Mouse (Mus musculus): ENCODE data around the gene Tigd3. TPM values are rescaled to one million over a fixed set of nuclear protein-coding genes. Genes with fewer than 3 reads are reported as not detected.

The Tigd3 gene
- polyA plus RNA-seq, 1 experiment from 2014 or later, result 1.5 TPM

- H3K36me3 ChIP-seq, result peaks cover 58% of the 10 kb centered on the region
- H3K4me2 ChIP-seq, result peak overlapping the region; percentile 42; the same call in 1 of the 2 replicates
- peaks cover 60% of the 10 kb centered on the region for H3K4me1 ChIP-seq (replicated peaks)
- peak overlapping the region; percentile 61 for H3K9ac ChIP-seq
- H3K27ac ChIP-seq (ENCODE audit: poor library complexity, severe bottlenecking), result peak overlapping the region; percentile 82
- no peak overlapping the region for H3K4me3 ChIP-seq
- H3K27me3 ChIP-seq (replicated peaks), result no peaks in the 10 kb centered on the region
- no peaks in the 10 kb centered on the region for H3K9me3 ChIP-seq (replicated peaks)
- 53% methylated on average over 12 of the region's 12 CpGs for WGBS
- ATAC-seq (ENCODE audit: insufficient number of reproducible peaks, low FRiP score), result no peak
Observed at GRCm38 (mm10) chr19:5852035-5852722, 41.8 kb downstream of the Tigd3 start.

- H3K4me3 ChIP-seq, result no peak overlapping the region
- peaks cover 66% of the 10 kb centered on the region for H3K4me1 ChIP-seq (replicated peaks)
- no peaks in the 10 kb centered on the region for H3K27me3 ChIP-seq (replicated peaks)
- ATAC-seq (ENCODE audit: insufficient number of reproducible peaks, low FRiP score), result no peak
- H3K36me3 ChIP-seq, result peaks cover 52% of the 10 kb centered on the region
- peak overlapping the region; percentile 61 for H3K9ac ChIP-seq
- WGBS, result 43% methylated on average over 5 of the region's 5 CpGs
- peak overlapping the region; percentile 82 for H3K27ac ChIP-seq (ENCODE audit: poor library complexity, severe bottlenecking)
- peak overlapping the region; percentile 42 for H3K4me2 ChIP-seq
- no peaks in the 10 kb centered on the region for H3K9me3 ChIP-seq (replicated peaks)
Observed at GRCm38 (mm10) chr19:5851481-5851971, 42.4 kb downstream of the Tigd3 start.

GRCm38 (mm10) chr19:5850860-5851259 lies 43.1 kb downstream of the Tigd3 start:
- Histone ChIP-seq H3K9me3 (replicated peaks) (no peaks in the 10 kb centered on the region), H3K27ac (ENCODE audit: poor library complexity, severe bottlenecking) (no peak overlapping the region), H3K4me2 (no peak overlapping the region), H3K4me3 (no peak overlapping the region), H3K9ac (no peak overlapping the region), H3K27me3 (replicated peaks) (no peaks in the 10 kb centered on the region), H3K4me1 (replicated peaks) (peaks cover 71% of the 10 kb centered on the region), H3K36me3 (peaks cover 45% of the 10 kb centered on the region)
- WGBS, result 83% methylated on average over 3 of the region's 3 CpGs
- ATAC-seq (ENCODE audit: insufficient number of reproducible peaks, low FRiP score), result no peak

- Histone ChIP-seq H3K4me3 (no peak overlapping the region), H3K27ac (ENCODE audit: poor library complexity, severe bottlenecking) (peak overlapping the region; percentile 100), H3K9me3 (replicated peaks) (no peaks in the 10 kb centered on the region), H3K4me2 (peak overlapping the region; percentile 77), H3K9ac (peak overlapping the region; percentile 36; the same call in 1 of the 2 replicates), H3K4me1 (replicated peaks) (peaks cover 77% of the 10 kb centered on the region), H3K36me3 (peaks cover 36% of the 10 kb centered on the region), H3K27me3 (replicated peaks) (no peaks in the 10 kb centered on the region)
- WGBS, result 23% methylated on average over 11 of the region's 11 CpGs
- ATAC-seq (ENCODE audit: insufficient number of reproducible peaks, low FRiP score), result peak; percentile 34; the same call in 1 of the 2 replicates
Observed at GRCm38 (mm10) chr19:5849843-5850527, 44.0 kb downstream of the Tigd3 start.

- Histone ChIP-seq H3K4me3 (peak overlapping the region; percentile 15; the same call in 1 of the 2 replicates), H3K9ac (peak overlapping the region; percentile 76), H3K27ac (ENCODE audit: poor library complexity, severe bottlenecking) (peak overlapping the region; percentile 100), H3K9me3 (replicated peaks) (no peaks in the 10 kb centered on the region), H3K4me2 (peak overlapping the region; percentile 77), H3K27me3 (replicated peaks) (no peaks in the 10 kb centered on the region), H3K4me1 (replicated peaks) (peaks cover 86% of the 10 kb centered on the region), H3K36me3 (peaks cover 29% of the 10 kb centered on the region)
- no peak for ATAC-seq (ENCODE audit: insufficient number of reproducible peaks, low FRiP score)
- WGBS, result 34% methylated on average over 13 of the region's 13 CpGs
Observed at GRCm38 (mm10) chr19:5848826-5849672, 44.9 kb downstream of the Tigd3 start.

- Histone ChIP-seq H3K9ac (peak overlapping the region; percentile 76), H3K4me3 (peak overlapping the region; percentile 4; the same call in 1 of the 2 replicates), H3K27me3 (replicated peaks) (no peaks in the 10 kb centered on the region), H3K36me3 (peaks cover 24% of the 10 kb centered on the region), H3K9me3 (replicated peaks) (no peaks in the 10 kb centered on the region), H3K4me2 (peak overlapping the region; percentile 77), H3K4me1 (replicated peaks) (peaks cover 94% of the 10 kb centered on the region), H3K27ac (ENCODE audit: poor library complexity, severe bottlenecking) (peak overlapping the region; percentile 100)
- ATAC-seq (ENCODE audit: insufficient number of reproducible peaks, low FRiP score), result peak; percentile 33; the same call in 1 of the 2 replicates
- 39% methylated on average over 14 of the region's 14 CpGs for WGBS
Observed at GRCm38 (mm10) chr19:5848032-5848825, 45.7 kb downstream of the Tigd3 start.

- peak overlapping the region; percentile 40; the same call in 1 of the 2 replicates for H3K4me3 ChIP-seq
- ATAC-seq (ENCODE audit: insufficient number of reproducible peaks, low FRiP score), result no peak
- H3K36me3 ChIP-seq, result peaks cover 15% of the 10 kb centered on the region
- peak overlapping the region; percentile 76 for H3K9ac ChIP-seq
- H3K27me3 ChIP-seq (replicated peaks), result no peaks in the 10 kb centered on the region
- peak overlapping the region; percentile 100 for H3K27ac ChIP-seq (ENCODE audit: poor library complexity, severe bottlenecking)
- WGBS, result 65% methylated on average over 4 of the region's 4 CpGs
- peak overlapping the region; percentile 77 for H3K4me2 ChIP-seq
- H3K9me3 ChIP-seq (replicated peaks), result no peaks in the 10 kb centered on the region
- H3K4me1 ChIP-seq (replicated peaks), result peaks cover 94% of the 10 kb centered on the region
Observed at GRCm38 (mm10) chr19:5847306-5847796, 46.6 kb downstream of the Tigd3 start.

GRCm38 (mm10) chr19:5846557-5847305 lies 47.2 kb downstream of the Tigd3 start:
- Histone ChIP-seq H3K4me1 (replicated peaks) (peaks cover 92% of the 10 kb centered on the region), H3K27me3 (replicated peaks) (no peaks in the 10 kb centered on the region), H3K9me3 (replicated peaks) (no peaks in the 10 kb centered on the region), H3K36me3 (peaks cover 9% of the 10 kb centered on the region), H3K9ac (peak overlapping the region; percentile 76), H3K4me2 (peak overlapping the region; percentile 77), H3K27ac (ENCODE audit: poor library complexity, severe bottlenecking) (peak overlapping the region; percentile 100), H3K4me3 (peak overlapping the region; percentile 40)
- ATAC-seq (ENCODE audit: insufficient number of reproducible peaks, low FRiP score), result peak; percentile 77
- WGBS, result 7% methylated on average over 16 of the region's 16 CpGs

- ATAC-seq (ENCODE audit: insufficient number of reproducible peaks, low FRiP score), result peak; percentile 5
- peak overlapping the region; percentile 100 for H3K27ac ChIP-seq (ENCODE audit: poor library complexity, severe bottlenecking)
- WGBS, result 1% methylated on average over 7 of the region's 7 CpGs
Observed at GRCm38 (mm10) chr19:5846154-5846553, 47.8 kb downstream of the Tigd3 start.

More at GRCm38 (mm10) chr19:5846154-5846553, 47.8 kb downstream of the Tigd3 start:
- Histone ChIP-seq H3K36me3 (peaks cover 3% of the 10 kb centered on the region; the same call in 1 of the 2 replicates), H3K9ac (peak overlapping the region; percentile 76), H3K4me2 (peak overlapping the region; percentile 77), H3K4me1 (replicated peaks) (peaks cover 91% of the 10 kb centered on the region), H3K27me3 (replicated peaks) (no peaks in the 10 kb centered on the region), H3K9me3 (replicated peaks) (no peaks in the 10 kb centered on the region), H3K4me3 (peak overlapping the region; percentile 40)
